Comparison of ENCODE assay signal across 8 mouse cellular contexts in the genomic region with DNA sequence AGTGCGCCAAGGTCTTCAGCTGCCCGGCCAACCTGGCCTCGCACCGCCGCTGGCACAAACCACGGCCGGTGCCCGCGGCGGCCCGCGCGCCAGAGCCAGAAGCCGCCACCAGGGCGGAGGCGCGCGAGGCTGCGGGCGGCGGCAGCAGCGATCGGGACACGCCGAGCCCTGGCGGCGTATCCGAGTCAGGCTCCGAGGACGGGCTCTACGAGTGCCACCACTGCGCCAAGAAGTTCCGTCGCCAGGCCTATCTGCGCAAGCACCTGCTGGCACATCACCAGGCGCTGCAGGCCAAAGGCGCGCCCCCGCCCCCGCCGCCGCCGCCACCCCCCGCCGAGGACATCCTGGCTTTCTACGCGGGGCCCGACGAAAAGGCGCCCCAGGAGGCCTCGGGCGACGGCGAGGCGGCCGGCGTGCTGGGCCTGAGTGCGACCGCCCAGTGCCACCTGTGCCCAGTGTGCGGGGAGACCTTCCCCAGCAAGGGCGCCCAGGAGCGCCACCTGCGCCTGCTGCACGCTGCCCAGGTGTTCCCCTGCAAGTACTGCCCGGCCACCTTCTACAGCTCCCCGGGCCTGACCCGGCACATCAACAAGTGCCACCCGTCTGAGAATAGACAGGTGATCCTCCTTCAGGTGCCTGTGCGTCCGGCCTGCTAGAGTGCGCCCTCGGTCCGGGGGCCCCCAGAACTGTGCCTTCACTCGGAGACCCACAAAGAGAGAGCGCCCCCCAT. TPM values are rescaled to one million over a fixed set of nuclear protein-coding genes. Genes with fewer than 3 reads are reported as not detected.
A peak's percentile ranks its signal among the peaks of the same experiment; 100 is the strongest.
DNase-seq lines count a peak whose midpoint lies in the region; ATAC-seq lines count a peak whose summit lies in the region.

No protein-coding gene starts in this region.

- peak overlapping the region; percentile 55 for H3K4me3 ChIP-seq in kidney, embryonic 15.5 days (replicated peaks)
- H3K4me3 ChIP-seq in embryonic facial prominence, embryonic 11.5 days (ENCODE audit: low read depth, low read length), result peak overlapping the region; percentile 52
- peak overlapping the region; percentile 50 for H3K4me3 ChIP-seq in intestine, embryonic 14.5 days (ENCODE audit: low read depth, low read length)
- H3K4me3 ChIP-seq in midbrain, embryonic 14.5 days (replicated peaks; ENCODE audit: low read depth, low read length), result peak overlapping the region; percentile 77

- no peak overlapping the region for H3K9ac ChIP-seq in kidney, embryonic 15.5 days
- peak overlapping the region; percentile 56 for H3K9ac ChIP-seq in embryonic facial prominence, embryonic 11.5 days (replicated peaks; ENCODE audit: low read length)
- H3K9ac ChIP-seq in intestine, embryonic 14.5 days (ENCODE audit: low read length), result 0 out of 2 replicates have a peak overlapping the region, but pooled peaks have one; percentile 3
- H3K9ac ChIP-seq in midbrain, embryonic 14.5 days (replicated peaks; ENCODE audit: low read length), result peak overlapping the region; percentile 92

- no peaks in the 10 kb centered on the region for H3K9me3 ChIP-seq in kidney, embryonic 15.5 days (replicated peaks)
- H3K9me3 ChIP-seq in embryonic facial prominence, embryonic 11.5 days (replicated peaks; ENCODE audit: control insufficient read depth, low read length), result no peaks in the 10 kb centered on the region
- no peaks in the 10 kb centered on the region for H3K9me3 ChIP-seq in intestine, embryonic 14.5 days (ENCODE audit: control insufficient read depth, low read length)
- H3K9me3 ChIP-seq in midbrain, embryonic 14.5 days (ENCODE audit: control insufficient read depth, low read length), result no peaks in the 10 kb centered on the region

- peaks cover 41% of the 10 kb centered on the region for H3K4me1 ChIP-seq in kidney, embryonic 15.5 days
- peaks cover 18% of the 10 kb centered on the region for H3K4me1 ChIP-seq in embryonic facial prominence, embryonic 11.5 days (ENCODE audit: control insufficient read depth, insufficient read depth, low read length)
- H3K4me1 ChIP-seq in intestine, embryonic 14.5 days (replicated peaks; ENCODE audit: control insufficient read depth, insufficient read depth, low read length), result peaks cover 21% of the 10 kb centered on the region
- H3K4me1 ChIP-seq in midbrain, embryonic 14.5 days (ENCODE audit: control insufficient read depth, insufficient read depth, low read length), result peaks cover 42% of the 10 kb centered on the region

- WGBS in kidney, embryonic 15.5 days, result 1% methylated on average over 70 of the region's 75 CpGs
- WGBS in embryonic facial prominence, embryonic 11.5 days, result under 1% methylated on average over 66 of the region's 75 CpGs
- under 1% methylated on average over 73 of the region's 75 CpGs for WGBS in intestine, embryonic 14.5 days
- WGBS in midbrain, embryonic 14.5 days, result under 1% methylated on average over 75 of the region's 75 CpGs

- peaks cover 98% of the 10 kb centered on the region for H3K27me3 ChIP-seq in kidney, embryonic 15.5 days
- peaks cover 68% of the 10 kb centered on the region for H3K27me3 ChIP-seq in embryonic facial prominence, embryonic 11.5 days (ENCODE audit: control insufficient read depth, insufficient read depth, low read length)
- peaks cover 99% of the 10 kb centered on the region for H3K27me3 ChIP-seq in intestine, embryonic 14.5 days (replicated peaks; ENCODE audit: control insufficient read depth, insufficient read depth, low read length)
- H3K27me3 ChIP-seq in midbrain, embryonic 14.5 days (ENCODE audit: control insufficient read depth, insufficient read depth, low read length), result peaks cover 9% of the 10 kb centered on the region; the same call in 1 of the 2 replicates

- DNase-seq in kidney, adult 11 months, result no peak
- DNase-seq in R1 (ENCODE audit: low read depth, low spot score), result peak; percentile 29
- DNase-seq in embryonic facial prominence, embryonic 11.5 days (ENCODE audit: low spot score), result peak; percentile 52
- DNase-seq in intestine, embryonic 14.5 days (ENCODE audit: low spot score), result peak; percentile 61
- DNase-seq in midbrain, embryonic 14.5 days, result peak; percentile 78
- no peak for DNase-seq in urinary bladder, postnatal 36 days (ENCODE audit: low spot score in 2 of 2)

- H3K36me3 ChIP-seq in kidney, embryonic 15.5 days, result no peaks in the 10 kb centered on the region
- no peaks in the 10 kb centered on the region for H3K36me3 ChIP-seq in embryonic facial prominence, embryonic 11.5 days (replicated peaks; ENCODE audit: control insufficient read depth, insufficient read depth, low read depth, low read length)
- no peaks in the 10 kb centered on the region for H3K36me3 ChIP-seq in intestine, embryonic 14.5 days (ENCODE audit: control insufficient read depth, insufficient read depth, low read length)
- no peaks in the 10 kb centered on the region for H3K36me3 ChIP-seq in midbrain, embryonic 14.5 days (ENCODE audit: control insufficient read depth, insufficient read depth, low read length)

- 0 out of 2 replicates have a peak, but pooled peaks have one; percentile 9 for ATAC-seq in kidney, embryonic 15.5 days (replicated peaks; ENCODE audit: low FRiP score)
- no peak for ATAC-seq in embryonic facial prominence, embryonic 11.5 days (replicated peaks; ENCODE audit: insufficient number of reproducible peaks, low FRiP score, low TSS enrichment, low read depth)
- no peak for ATAC-seq in intestine, embryonic 14.5 days (replicated peaks; ENCODE audit: low FRiP score, low TSS enrichment, low read depth)
- peak; percentile 7; the same call in 1 of the 2 replicates for ATAC-seq in midbrain, embryonic 14.5 days (ENCODE audit: low FRiP score, low TSS enrichment)
- ATAC-seq in erythroid progenitor cell, adult 5-6 weeks (replicated peaks; ENCODE audit: low FRiP score, poor library complexity, severe bottlenecking), result no peak

- H3K27ac ChIP-seq in kidney, embryonic 15.5 days, result no peak overlapping the region
- H3K27ac ChIP-seq in embryonic facial prominence, embryonic 11.5 days (replicated peaks; ENCODE audit: low read depth, low read length), result peak overlapping the region; percentile 52; the same call in 1 of the 2 replicates
- no peak overlapping the region for H3K27ac ChIP-seq in intestine, embryonic 14.5 days (ENCODE audit: low read depth)
- peak overlapping the region; percentile 98 for H3K27ac ChIP-seq in midbrain, embryonic 14.5 days (replicated peaks; ENCODE audit: low read depth, low read length)

- peak overlapping the region; percentile 98 for H3K4me2 ChIP-seq in kidney, embryonic 15.5 days
- peak overlapping the region; percentile 96 for H3K4me2 ChIP-seq in embryonic facial prominence, embryonic 11.5 days (ENCODE audit: low read depth, low read length)
- peak overlapping the region; percentile 94 for H3K4me2 ChIP-seq in intestine, embryonic 14.5 days (ENCODE audit: low read length)
- H3K4me2 ChIP-seq in midbrain, embryonic 14.5 days (ENCODE audit: low read length), result peak overlapping the region; percentile 90

RNA-seq across cellular contexts. Expression of a gene that starts 1.6 kb away (rescaled TPM):
- polyA plus RNA-seq in kidney, embryonic 15.5 days (2015; fragmentation: Nextera tagmentation; extraction: Ambion mirVana), result 0.05 and 0.16 TPM in 2 replicates
- 3.2 and 3.7 TPM in 2 replicates for polyA plus RNA-seq in embryonic facial prominence, embryonic 11.5 days (2014; fragmentation: Nextera tagmentation; extraction: Ambion mirVana)
- 1.6 and 1.8 TPM in 2 replicates for polyA plus RNA-seq in intestine, embryonic 14.5 days (2014; fragmentation: Nextera tagmentation; extraction: Ambion mirVana)
- 5.8 and 7.6 TPM in 2 replicates for polyA plus RNA-seq in midbrain, embryonic 14.5 days (2014; fragmentation: Nextera tagmentation; extraction: Ambion mirVana)
- total RNA-seq in erythroid progenitor cell, adult 5-6 weeks (2015; ENCODE audit: low replicate concordance), result 1.3 TPM in 1 of 2 replicates, not detected in the other
- not detected in 2 replicates for total RNA-seq in erythroid progenitor cell, adult 5-6 weeks (2017; ENCODE audit: low replicate concordance)

Comparison
In these comparisons a context has a peak if more than half of its experiments do, and no peak if none do; other contexts are left out.
1. ATAC-seq: peak in kidney, embryonic 15.5 days (single experiment) and midbrain, embryonic 14.5 days (single experiment); none in embryonic facial prominence, embryonic 11.5 days (single experiment), intestine, embryonic 14.5 days (single experiment) and erythroid progenitor cell, adult 5-6 weeks (single experiment).
2. H3K27ac ChIP-seq: peak in embryonic facial prominence, embryonic 11.5 days (single experiment) and midbrain, embryonic 14.5 days (single experiment); none in kidney, embryonic 15.5 days (single experiment) and intestine, embryonic 14.5 days (single experiment).
3. DNase-seq: peak in R1 (single experiment), embryonic facial prominence, embryonic 11.5 days (single experiment), intestine, embryonic 14.5 days (single experiment) and midbrain, embryonic 14.5 days (single experiment); none in kidney, adult 11 months (single experiment) and urinary bladder, postnatal 36 days (0 of 2).
4. Peak in every context shown above with its lines, with median percentiles within 50 percentile points of each other: H3K4me2 ChIP-seq and H3K4me3 ChIP-seq.